In the genomic region with DNA sequence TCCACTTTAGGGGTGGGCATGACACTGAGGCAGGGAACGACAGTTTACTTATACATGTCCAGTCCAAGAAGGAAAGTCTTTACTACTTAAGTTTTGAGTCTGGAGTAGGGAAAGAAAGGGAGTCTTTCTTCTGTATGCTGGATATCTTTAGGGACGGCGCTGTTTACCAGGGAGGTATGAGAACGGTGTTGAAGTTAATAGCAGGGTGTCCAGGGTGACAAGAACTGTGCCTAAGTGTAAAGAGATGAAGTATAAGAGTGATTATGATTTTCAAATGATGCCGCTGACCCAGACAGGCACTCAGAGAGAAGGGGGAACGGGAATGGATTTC, we compare ENCODE assay signal across 8 mouse cellular contexts.
DNase-seq lines count a peak whose midpoint lies in the region; ATAC-seq and TF ChIP-seq lines count a peak whose summit lies in the region.

No protein-coding gene starts in this region.

- H3K9me3 ChIP-seq in forebrain, embryonic 10.5 days = no peaks in the 10 kb centered on the region
- no peaks in the 10 kb centered on the region for H3K9me3 ChIP-seq in intestine, postnatal 0 days (ENCODE audit: control insufficient read depth)

- no peaks in the 10 kb centered on the region; the same call in 1 of the 2 replicates for H3K4me1 ChIP-seq in lung, adult 2 months (ENCODE audit: control insufficient read depth, insufficient read depth, low read length)
- H3K4me1 ChIP-seq in forebrain, embryonic 10.5 days = peaks cover 17% of the 10 kb centered on the region
- H3K4me1 ChIP-seq in intestine, postnatal 0 days (replicated peaks; ENCODE audit: control insufficient read depth, insufficient read depth, low read length) = no peaks in the 10 kb centered on the region

- peak overlapping the region; percentile 91; the same call in 1 of the 2 replicates for H3K27ac ChIP-seq in forebrain, embryonic 10.5 days
- no peak overlapping the region for H3K27ac ChIP-seq in intestine, postnatal 0 days (ENCODE audit: low read depth, low read length)

- no peak for DNase-seq in lung, adult 2 months
- no peak for DNase-seq in lung, postnatal 4 days
- no peak for DNase-seq in forebrain, embryonic 10.5 days (ENCODE audit: extremely low spot score, low spot score)
- peak; percentile 35 for DNase-seq in naive thymus-derived CD4-positive, alpha-beta T cell, adult 2 months (ENCODE audit: low read depth)
- DNase-seq in gastrocnemius, postnatal 36 days = no peak
- DNase-seq in left cerebral cortex, postnatal 36 days (ENCODE audit: low spot score in 2 of 2) = no peak
- no peak for DNase-seq in cerebellum, adult 8-10 months

- peak overlapping the region; percentile 47 for H3K4me3 ChIP-seq in lung, adult 2 months (replicated peaks; ENCODE audit: extremely low read depth, low read depth, low read length)
- H3K4me3 ChIP-seq in forebrain, embryonic 10.5 days = peak overlapping the region; percentile 64
- peak overlapping the region; percentile 60 for H3K4me3 ChIP-seq in intestine, postnatal 0 days (ENCODE audit: low read depth, low read length)

- H3K4me2 ChIP-seq in intestine, postnatal 0 days (replicated peaks; ENCODE audit: low read depth) = peak overlapping the region; percentile 70

- peaks cover 51% of the 10 kb centered on the region for H3K27me3 ChIP-seq in forebrain, embryonic 10.5 days (ENCODE audit: poor library complexity, severe bottlenecking)
- 0 out of 2 replicates have a peak, but pooled peaks cover 5% of the 10 kb centered on the region for H3K27me3 ChIP-seq in intestine, postnatal 0 days (replicated peaks; ENCODE audit: control insufficient read depth, insufficient read depth, low read length)

- H3K36me3 ChIP-seq in forebrain, embryonic 10.5 days (replicated peaks) = peaks cover 6% of the 10 kb centered on the region; the same call in 1 of the 2 replicates
- H3K36me3 ChIP-seq in intestine, postnatal 0 days (ENCODE audit: control insufficient read depth, insufficient read depth) = no peaks in the 10 kb centered on the region

- no peak for TF ChIP-seq POLR2A in lung, adult 2 months (IDR thresholded peaks at IDR 0.05; ENCODE audit: borderline replicate concordance, extremely low read depth, low read depth, low read length)

- H3K9ac ChIP-seq in intestine, postnatal 0 days (ENCODE audit: low read depth, low read length) = no peak overlapping the region

- WGBS in lung, adult 2 months = 39% methylated on average over 6 of the region's 6 CpGs
- WGBS in forebrain, embryonic 10.5 days = 19% methylated on average over 6 of the region's 6 CpGs
- WGBS in intestine, postnatal 0 days = 36% methylated on average over 6 of the region's 6 CpGs

- TF ChIP-seq CTCF in lung, adult 2 months (IDR thresholded peaks at IDR 0.05; ENCODE audit: insufficient read depth, low read length) = no peak
- no peak for TF ChIP-seq CTCF in intestine, postnatal 0 days (IDR thresholded peaks at IDR 0.05; ENCODE audit: low read depth)

- no peak for ATAC-seq in intestine, postnatal 0 days

- intact Hi-C loops in gastrocnemius, postnatal 36 days (cut with DNase I) = no loop called here
- intact Hi-C loops in left cerebral cortex, postnatal 36 days (cut with DNase I) = loop anchor here (10.0 kb wide), 1 partner anchor 177 kb away; no protein-coding TSS in a partner anchor
